Mouse (Mus musculus): ENCODE measurements around the gene Srcap.

Srcap gene

DNA sequence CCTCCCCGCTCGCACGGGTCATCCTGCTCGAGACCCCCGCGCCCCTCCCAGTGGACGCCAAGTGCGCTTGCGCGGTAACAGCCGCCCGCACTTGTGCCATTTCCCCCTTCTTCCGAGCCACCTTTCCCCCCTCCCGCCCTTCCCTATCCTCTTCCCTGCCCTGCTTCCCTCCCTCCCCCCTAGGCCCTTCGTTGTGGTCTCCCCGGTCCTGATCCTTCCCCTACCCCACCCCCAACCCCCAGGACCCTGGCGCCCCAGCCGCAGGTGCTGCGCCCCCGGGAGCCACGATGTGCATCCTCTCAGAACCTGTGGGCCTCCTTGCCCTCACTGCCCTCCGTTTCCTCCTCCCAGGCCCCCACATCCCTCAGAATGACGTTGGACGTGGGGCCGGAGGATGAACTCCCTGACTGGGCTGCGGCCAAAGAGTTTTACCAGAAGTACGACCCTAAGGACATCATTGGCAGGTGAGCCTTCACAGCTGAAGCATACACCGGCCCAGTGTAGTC lies 61.8 kb downstream of the Srcap start:
- DNase-seq (ENCODE audit: low spot score in 2 of 2), result no peak

DNA sequence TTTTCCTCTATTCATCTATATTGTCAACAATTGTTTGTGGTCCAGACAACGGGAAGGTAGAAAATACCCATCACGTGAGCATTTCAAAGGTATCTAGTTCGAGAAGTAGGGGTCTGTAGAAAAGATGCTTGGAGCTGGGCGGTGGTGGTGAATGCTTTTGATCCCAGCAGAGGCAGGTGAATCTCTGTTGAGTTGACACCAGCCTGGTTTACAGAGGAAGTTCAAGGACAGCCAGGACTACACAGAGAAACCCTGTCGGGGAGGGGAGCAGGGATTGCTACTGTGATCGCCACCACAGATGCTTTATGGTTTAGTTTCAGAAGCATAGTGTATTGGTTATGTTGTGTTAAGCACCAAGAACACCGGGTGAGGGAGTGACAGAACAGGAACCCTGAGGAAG lies 62.3 kb downstream of the Srcap start:
- no peak for DNase-seq (ENCODE audit: low spot score in 2 of 2)

DNA sequence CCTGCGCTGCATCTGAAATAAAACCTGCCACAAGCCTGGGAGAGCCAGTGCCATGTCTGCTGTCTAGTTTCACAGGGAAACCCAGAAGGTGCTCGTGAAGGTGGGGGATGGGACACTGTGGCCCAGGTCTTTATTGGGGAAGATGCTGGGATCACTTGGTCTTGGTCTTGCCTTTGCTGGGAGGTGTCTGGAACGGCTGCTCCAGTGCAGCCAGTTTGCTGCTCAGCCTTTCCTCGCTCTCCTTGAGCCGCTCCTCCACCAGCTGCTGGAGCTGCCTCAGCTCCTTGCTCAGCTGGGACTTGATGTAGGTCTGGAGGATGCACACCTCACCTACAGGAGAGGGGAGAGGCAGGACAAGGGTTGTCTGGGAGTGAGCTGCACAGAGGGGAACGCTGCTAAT lies 71.5 kb downstream of the Srcap start:
- DNase-seq (ENCODE audit: low spot score in 2 of 2), result no peak

DNA sequence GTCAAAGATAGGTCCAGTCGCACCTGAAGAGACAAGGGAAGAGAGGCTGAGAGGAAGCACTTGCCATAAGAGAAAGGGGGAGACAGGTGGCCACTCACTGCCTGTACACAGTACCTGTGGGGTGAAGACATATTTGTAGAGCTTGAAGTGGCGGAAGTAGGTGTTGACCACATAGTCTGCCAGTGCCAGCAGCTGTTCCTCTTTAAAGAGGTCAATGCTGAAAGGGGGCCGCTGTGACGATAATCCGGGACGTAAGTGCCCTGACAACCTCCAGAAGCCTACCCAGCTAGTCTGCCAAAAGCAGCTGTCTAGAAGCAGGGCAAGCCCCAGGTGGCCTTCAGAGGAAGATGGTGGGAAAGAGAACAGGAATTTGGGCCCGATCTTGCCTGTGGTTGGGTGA lies 73.2 kb downstream of the Srcap start:
- no peak for DNase-seq (ENCODE audit: low spot score in 2 of 2)

DNA sequence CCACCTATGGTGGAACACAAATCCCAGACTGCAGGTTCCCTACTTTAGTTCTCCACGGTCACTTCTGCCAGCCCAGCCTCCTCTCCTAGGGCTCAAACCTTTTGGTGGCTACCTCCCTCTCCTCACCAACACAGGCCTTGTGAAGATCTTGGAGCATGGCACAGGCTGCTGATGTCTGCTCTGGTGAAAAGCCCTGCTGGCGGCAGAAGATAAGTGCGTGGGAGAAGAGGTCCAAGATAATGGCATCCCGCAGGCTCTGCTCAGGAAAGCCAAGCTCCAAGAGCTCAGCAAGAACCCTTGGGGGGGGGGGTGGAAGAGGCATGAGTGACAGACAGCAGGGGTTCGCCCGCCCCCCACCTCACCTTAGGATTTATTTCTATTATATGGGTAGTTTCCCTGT lies 74.4 kb downstream of the Srcap start:
- DNase-seq (ENCODE audit: low spot score in 2 of 2), result no peak

DNA sequence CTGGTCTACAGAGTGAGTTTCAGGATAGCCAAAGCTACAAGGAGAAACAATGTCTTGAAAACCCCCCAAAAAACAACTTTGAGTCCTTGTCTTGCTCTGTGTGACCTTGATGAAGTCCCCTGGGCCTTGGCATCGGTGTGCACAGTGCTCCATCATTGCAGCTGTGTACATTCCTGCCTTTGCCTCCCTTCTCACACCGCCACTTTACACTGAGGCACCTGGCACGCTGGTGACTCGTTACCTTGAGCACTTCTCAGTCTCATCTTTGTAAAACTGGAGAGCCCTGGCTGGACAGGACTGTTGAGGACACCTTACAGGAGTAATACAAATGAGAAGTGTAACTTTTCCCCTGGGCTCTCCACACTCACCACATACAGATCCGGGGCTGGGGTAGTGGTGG lies 75.4 kb downstream of the Srcap start:
- no peak for DNase-seq (ENCODE audit: low spot score in 2 of 2)

DNA sequence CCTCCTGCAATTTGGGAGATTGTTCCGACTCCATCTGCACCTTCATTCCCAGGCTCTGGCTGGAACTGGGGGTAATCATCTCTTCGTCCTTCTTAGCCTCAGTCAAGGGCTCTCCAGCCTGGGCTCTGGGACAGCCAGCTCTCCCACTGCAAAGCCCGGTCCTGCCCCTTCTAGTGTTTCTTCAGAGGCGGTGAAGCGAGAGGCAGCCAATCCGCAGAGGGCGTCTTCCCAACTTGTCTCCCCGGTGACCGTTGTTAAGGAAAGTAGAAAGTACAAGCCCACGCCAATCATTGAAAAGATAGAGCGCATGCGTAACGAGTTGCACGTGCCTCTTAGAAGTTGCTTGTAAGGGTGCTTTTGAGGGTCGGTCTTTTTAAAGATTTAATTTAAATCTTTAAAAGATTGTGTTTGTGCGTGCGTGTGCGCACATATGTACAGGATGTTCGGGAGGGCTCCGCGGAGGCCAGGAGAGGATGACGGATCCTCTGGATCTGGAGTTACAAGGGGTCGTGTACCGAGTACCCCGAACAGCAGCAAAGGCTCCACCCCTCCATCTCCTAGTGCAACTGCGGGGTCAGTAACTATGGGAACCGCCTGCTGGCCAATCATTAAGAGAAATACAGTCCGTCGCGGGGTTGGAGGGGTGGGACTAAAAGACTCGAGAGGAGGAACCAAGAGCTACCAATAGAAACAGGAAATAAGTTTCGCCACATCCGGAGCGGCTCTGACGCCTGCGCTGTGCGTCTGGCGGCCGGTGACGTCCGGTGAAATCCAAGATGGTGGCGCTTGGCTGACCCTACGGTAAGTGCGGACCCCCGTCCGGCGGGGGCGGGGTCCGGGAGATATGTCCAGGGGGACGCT lies 76.5 kb downstream of the Srcap start, which contains the start of the genes Ccdc189 and Rnf40:
Gene Ccdc189, minus strand, starts transcription at position 585 of the 861 bp plus-strand sequence.
Gene Rnf40, plus strand, starts transcription at position 757 of the 861 bp plus-strand sequence.
- DNase-seq (ENCODE audit: low spot score in 2 of 2), result peak; percentile 62 to 86

DNA sequence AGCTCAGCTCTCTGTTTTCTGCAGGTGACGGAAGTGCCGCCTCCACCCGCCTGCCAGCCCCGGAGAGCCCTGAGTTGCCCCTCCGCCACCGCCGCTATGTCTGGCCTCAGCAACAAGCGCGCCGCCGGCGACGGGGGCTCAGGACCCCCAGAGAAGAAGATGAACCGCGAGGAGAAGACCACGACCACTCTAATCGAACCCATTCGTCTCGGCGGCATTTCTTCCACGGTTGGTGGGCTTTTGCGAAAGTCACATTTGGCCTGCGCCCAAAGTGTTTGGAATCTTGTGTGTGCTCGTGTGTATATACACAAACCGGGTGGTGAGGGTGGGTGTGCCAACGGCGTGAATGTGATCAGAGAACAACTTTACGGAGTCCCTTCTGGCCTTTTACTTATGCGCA lies 77.1 kb downstream of the Srcap start:
- no peak for DNase-seq (ENCODE audit: low spot score in 2 of 2)

DNA sequence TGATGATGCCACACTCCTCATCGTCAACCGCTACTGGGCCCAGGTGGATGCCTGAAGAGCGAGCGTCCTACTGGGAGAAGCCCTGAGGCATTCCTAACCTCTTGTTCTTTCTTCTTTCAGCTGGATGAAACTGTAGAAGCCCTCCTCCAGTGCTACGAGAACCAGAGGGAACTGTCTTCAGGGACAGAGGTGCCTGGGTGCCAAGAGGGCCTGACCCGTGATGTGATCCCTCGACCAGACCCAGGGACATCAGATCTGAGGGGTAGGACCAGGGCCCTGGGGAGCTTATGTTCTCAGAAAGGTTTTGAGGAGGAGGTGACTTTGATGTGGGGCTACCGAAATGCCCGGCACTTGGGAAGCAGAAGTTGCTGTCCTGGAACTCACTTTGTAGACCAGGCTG lies 77.9 kb downstream of the Srcap start:
- DNase-seq (ENCODE audit: low spot score in 2 of 2), result no peak

DNA sequence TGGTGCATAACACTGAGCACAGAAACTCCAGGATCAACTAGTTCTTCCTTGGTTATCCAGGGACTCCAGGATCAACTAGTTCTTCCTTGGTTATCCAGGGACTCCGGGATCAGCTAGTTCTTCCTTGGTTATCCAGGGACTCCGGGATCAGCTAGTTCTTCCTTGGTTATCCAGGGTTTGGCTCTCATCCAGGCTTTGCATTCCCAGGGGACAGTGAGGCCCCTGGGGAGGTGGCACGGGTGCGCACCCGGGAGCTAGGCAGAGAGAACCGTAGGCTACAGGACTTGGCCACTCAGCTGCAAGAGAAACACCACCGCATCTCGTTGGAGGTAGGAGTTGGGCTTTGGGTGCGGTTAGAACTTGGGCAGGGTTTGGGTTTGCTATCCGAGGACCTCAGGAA lies 79.3 kb downstream of the Srcap start:
- DNase-seq (ENCODE audit: low spot score in 2 of 2), result no peak

DNA sequence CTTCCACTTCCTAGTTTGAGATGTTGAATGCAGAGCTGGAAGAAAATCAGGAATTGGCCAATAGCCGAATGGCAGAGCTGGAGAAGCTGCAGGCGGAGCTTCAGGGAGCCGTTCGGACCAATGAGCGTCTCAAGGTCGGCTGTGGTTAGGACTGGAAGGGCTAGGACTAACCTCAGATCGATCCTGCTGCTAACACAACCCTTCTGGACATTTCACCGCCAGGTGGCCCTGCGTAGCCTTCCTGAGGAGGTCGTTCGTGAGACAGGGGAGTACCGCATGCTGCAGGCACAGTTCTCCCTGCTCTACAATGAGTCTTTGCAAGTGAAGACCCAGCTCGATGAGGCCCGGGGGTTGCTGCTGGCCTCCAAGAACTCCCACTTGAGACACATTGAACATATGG lies 80.8 kb downstream of the Srcap start:
- DNase-seq (ENCODE audit: low spot score in 2 of 2), result no peak

DNA sequence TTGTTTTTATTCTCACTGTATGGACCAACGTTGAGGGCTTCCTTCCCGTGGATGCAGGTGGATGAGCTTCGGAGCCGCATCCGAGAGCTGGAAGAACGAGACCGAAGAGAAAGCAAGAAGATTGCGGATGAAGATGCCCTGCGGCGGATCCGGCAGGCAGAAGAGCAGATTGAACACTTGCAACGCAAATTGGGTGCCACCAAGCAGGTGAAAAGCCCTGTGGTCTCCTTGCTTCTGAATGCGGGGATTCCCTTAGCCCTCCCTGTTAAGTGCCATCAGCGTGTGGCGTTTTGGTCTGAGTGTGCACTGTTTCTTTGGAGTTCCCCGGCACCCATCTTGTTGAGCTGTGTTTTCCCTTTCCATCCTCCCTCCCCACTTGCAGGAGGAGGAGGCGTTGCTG lies 85.0 kb downstream of the Srcap start:
- DNase-seq (ENCODE audit: low spot score in 2 of 2), result no peak

DNA sequence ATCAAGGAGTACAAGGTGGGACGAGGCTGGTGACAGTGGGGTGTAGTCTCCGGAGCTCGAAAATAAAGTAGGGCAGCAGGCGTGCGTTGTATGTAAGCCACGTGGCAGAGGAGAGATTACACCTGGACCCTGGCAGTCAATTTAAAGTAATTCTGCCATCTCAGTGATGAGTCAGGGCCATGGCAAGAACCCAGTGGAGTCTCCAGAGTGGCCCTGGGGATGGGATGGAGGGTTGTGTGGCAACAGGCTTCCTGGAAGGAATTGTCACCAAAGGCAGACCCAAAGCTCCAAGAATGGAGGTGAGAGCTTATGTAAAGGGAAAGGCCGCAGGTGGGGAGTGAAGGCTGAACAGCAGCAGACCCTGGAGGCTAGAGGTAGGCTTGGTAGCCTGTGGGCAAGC lies 88.8 kb downstream of the Srcap start:
- no peak for DNase-seq (ENCODE audit: low spot score in 2 of 2)

DNA sequence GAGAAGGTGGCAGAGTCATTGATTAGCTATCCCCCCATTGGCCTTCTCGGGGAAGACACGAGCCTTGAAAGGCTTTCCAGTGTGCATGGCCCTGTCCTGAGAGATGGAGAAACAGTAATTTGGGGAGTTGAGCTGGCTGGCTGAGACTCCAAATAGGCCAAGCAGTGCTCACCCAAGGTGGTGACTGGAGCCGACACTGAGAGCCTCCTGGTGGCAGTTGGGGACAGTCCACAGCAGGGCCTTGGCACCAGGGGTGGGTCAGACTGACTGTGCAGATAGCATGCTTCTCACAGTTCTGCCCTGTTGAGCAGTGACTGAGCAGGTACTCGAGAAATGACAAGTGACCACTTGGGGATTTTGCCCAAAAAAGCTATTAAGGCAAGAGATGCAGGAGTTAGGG lies 90.0 kb downstream of the Srcap start:
- DNase-seq (ENCODE audit: low spot score in 2 of 2), result no peak

DNA sequence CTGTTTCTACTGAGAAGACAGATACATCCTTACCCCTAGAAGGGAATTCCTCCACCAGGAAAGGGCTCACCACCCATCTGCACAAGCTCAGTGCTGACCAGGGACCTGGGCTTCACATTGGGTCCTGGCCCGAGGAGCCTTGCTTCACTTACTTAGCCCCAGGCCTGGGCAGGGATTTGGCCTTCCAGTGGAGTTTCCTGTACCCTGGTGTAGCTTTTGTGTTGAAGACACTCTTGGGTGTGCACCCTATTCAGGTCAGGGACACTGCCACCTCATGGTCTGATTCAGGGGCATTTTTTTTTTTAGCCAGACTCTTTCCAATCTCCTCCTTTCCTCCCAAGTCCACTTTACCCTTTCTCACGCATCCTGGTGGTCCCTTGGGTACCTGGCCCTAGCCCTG lies 91.1 kb downstream of the Srcap start:
- DNase-seq (ENCODE audit: low spot score in 2 of 2), result no peak

DNA sequence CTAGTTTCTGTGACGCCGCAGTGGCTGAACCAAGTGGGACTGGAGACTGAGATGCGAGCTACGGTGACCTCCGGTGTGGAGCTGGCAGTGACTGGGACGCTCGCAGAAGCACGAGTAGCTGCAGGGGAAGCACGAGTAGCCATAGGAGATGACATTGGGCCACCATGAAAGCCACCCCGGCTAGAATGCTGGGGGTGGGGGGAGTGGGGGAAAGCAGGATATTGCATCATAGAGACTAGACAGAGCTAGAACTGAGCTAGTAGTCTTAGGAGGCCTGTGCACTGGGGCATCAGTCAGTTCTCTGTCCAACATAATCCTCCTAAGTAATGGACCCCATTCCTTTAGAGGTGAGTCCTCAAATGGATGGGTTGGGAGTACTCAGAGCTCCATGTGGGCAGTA lies 92.5 kb downstream of the Srcap start:
- no peak for DNase-seq (ENCODE audit: low spot score in 2 of 2)

DNA sequence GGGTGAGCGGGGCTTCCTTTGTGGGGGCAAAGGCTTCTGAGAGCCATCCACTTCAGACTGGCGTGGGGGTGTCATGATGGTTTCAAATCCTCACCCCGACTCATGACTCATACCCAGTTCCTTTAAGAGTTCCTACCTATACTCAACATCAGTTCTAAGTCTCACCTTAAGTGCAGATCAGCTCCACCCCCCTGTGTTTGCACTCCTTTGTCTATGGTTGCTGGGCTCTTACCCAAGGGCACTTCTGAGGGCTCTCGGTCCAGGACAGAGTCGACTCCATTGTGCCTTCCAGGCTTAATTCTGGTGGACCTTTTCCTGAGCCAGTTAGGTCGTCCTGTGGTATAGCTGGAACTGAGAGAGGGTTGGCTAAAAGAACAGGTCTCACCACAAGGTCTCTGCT lies 95.4 kb downstream of the Srcap start:
- DNase-seq (ENCODE audit: low spot score in 2 of 2), result no peak

Measured in cerebellum, postnatal 4 days (tissue).